Mouse (Mus musculus) ES-E14 (cell line): ENCODE results near the gene Man1c1. TPM values are rescaled to one million over a fixed set of nuclear protein-coding genes. Genes with fewer than 3 reads are reported as not detected.

Experiments
- DNase-seq: peaks from one replicate; pipeline ENCODE4 v3.0.0-alpha.2; 2013; ENCODE audit warnings: low read depth, low spot score
- H3K27ac ChIP-seq: 2 replicates; pipeline ENCODE4 v1.5.1; 2012; ENCODE audit warnings: low read depth, mild to moderate bottlenecking, low read length, moderate library complexity, mixed read lengths; ENCODE audit not compliant: poor library complexity, insufficient read depth, severe bottlenecking
- H3K36me3 ChIP-seq: 2 replicates; pipeline ENCODE4 v1.6.1; 2012; ENCODE audit warnings: mild to moderate bottlenecking, low read length, moderate library complexity, mixed read lengths; ENCODE audit not compliant: control insufficient read depth, poor library complexity, insufficient read depth, severe bottlenecking
- H3K4me1 ChIP-seq, 2 experiments: fragments of 150-350 bp in 1 of 2; sonication (generic) in 1 of 2; 2 replicates each; pipeline ENCODE4 v1.6.1; 2012; ENCODE audit warnings: low read length in 2 of 2, mild to moderate bottlenecking in 1 of 2, mixed read lengths in 1 of 2; ENCODE audit not compliant: control insufficient read depth in 2 of 2, insufficient read depth in 2 of 2, poor library complexity in 1 of 2
- H3K4me3 ChIP-seq, 2 experiments: fragments of 150-350 bp in 1 of 2; sonication (generic) in 1 of 2; 2 replicates each; pipeline ENCODE4 v1.5.1; 2012; ENCODE audit warnings: low read length in 2 of 2, low read depth in 1 of 2, mild to moderate bottlenecking in 1 of 2, mixed read lengths in 1 of 2; ENCODE audit not compliant: insufficient read depth in 1 of 2, poor library complexity in 1 of 2, severe bottlenecking in 1 of 2
- H3K9ac ChIP-seq: 2 replicates; pipeline ENCODE4 v1.6.1; 2012; ENCODE audit warnings: low read depth, mild to moderate bottlenecking, low read length, mixed read lengths; ENCODE audit not compliant: poor library complexity, insufficient read depth, severe bottlenecking
- H3K9me3 ChIP-seq: fragments of 150-350 bp; sonication (generic); 2 replicates; pipeline ENCODE4 v1.6.1; 2012; ENCODE audit warnings: low read depth, mild to moderate bottlenecking, low read length; ENCODE audit not compliant: control insufficient read depth, insufficient read depth
- CHD2 ChIP-seq: IDR thresholded peaks from 2 replicates; pipeline ENCODE4 v1.6.1; 2014; ENCODE audit warnings: mild to moderate bottlenecking, low read depth, low read length, inconsistent platforms
- HCFC1 ChIP-seq: IDR thresholded peaks from 2 replicates; pipeline ENCODE4 v1.6.1; 2012; ENCODE audit warnings: low read length, inconsistent platforms, borderline replicate concordance; ENCODE audit not compliant: insufficient read depth
- MAFK ChIP-seq: IDR thresholded peaks from 2 replicates; pipeline ENCODE4 v1.6.1; 2014; ENCODE audit warnings: mild to moderate bottlenecking, low read depth, low read length, inconsistent platforms; ENCODE audit not compliant: insufficient read depth
- ZC3H11A ChIP-seq: IDR thresholded peaks from 2 replicates; pipeline ENCODE4 v1.6.1; 2012; ENCODE audit warnings: low read depth, mild to moderate bottlenecking, inconsistent platforms, low read length, borderline replicate concordance
- ZNF384 ChIP-seq: IDR thresholded peaks from 2 replicates; pipeline ENCODE4 v1.6.1; 2012; ENCODE audit warnings: low read depth, low read length, inconsistent platforms
- in situ Hi-C, 2 experiments: fragments of 600-800 bp; cut with MboI; formaldehyde crosslinking; loops; one replicate each; pipeline ENCODE4 v1.15.1; 2025; ENCODE audit warnings: low sequenced_read_pairs in 2 of 2, inconsistent platforms in 1 of 2; ENCODE audit not compliant: unreplicated experiment in 2 of 2
- total RNA-seq: library from RNA; depleted of rRNA; stranded (reverse); fragments of 300-350 nt; gene quantifications from 2 replicates; pipeline ENCODE4 v1.2.3, GENCODE M21; 2012

The Man1c1 gene
- total RNA-seq, 1 experiment: 6.1 TPM

- in situ Hi-C loops: no loop called here
- Histone ChIP-seq H3K27ac (no peak overlapping the region), H3K4me1 (peaks cover 3% of the 10 kb centered on the region in 2 experiments; a peak in 2 of 4 replicates), H3K9ac (no peak overlapping the region), H3K9me3 (no peaks in the 10 kb centered on the region), H3K4me3 (no peak overlapping the region), H3K36me3 (no peaks in the 10 kb centered on the region)
- TF ChIP-seq ZC3H11A (no peak), MAFK (no peak), ZNF384 (no peak), HCFC1 (no peak), CHD2 (no peak)
- no peak for DNase-seq
Observed at GRCm38 (mm10) chr4:134660630-134661183, 43.4 kb downstream of the Man1c1 start.

GRCm38 (mm10) chr4:134659354-134660301, 44.5 kb downstream of the Man1c1 start:
- Histone ChIP-seq H3K36me3 (no peaks in the 10 kb centered on the region), H3K4me1 (peaks cover 3% of the 10 kb centered on the region in 2 experiments; a peak in 2 of 4 replicates), H3K9ac (no peak overlapping the region), H3K9me3 (no peaks in the 10 kb centered on the region), H3K4me3 (peak overlapping the region; percentile 22; a peak in 3 of 4 replicates), H3K27ac (no peak overlapping the region; the same call in 1 of the 2 replicates)
- in situ Hi-C loops: no loop called here
- TF ChIP-seq ZC3H11A (no peak), MAFK (no peak), HCFC1 (no peak), CHD2 (no peak), ZNF384 (no peak)
- DNase-seq: no peak

- TF ChIP-seq ZC3H11A: no peak
- no peak for TF ChIP-seq HCFC1
- TF ChIP-seq MAFK: no peak
- TF ChIP-seq CHD2: no peak
- no peak for TF ChIP-seq ZNF384
- Histone ChIP-seq H3K9me3 (no peaks in the 10 kb centered on the region), H3K4me3 (no peak overlapping the region), H3K4me1 (peaks cover 3 to 7% of the 10 kb centered on the region in 2 experiments; a peak in 2 of 4 replicates), H3K9ac (no peak overlapping the region), H3K36me3 (no peaks in the 10 kb centered on the region), H3K27ac (no peak overlapping the region)
- in situ Hi-C loops: no loop called here
- DNase-seq: no peak
Observed at GRCm38 (mm10) chr4:134657473-134657872, 46.6 kb downstream of the Man1c1 start.

GRCm38 (mm10) chr4:134654391-134654790, 49.7 kb downstream of the Man1c1 start:
- TF ChIP-seq HCFC1: no peak
- TF ChIP-seq ZC3H11A: no peak
- TF ChIP-seq ZNF384: no peak
- no peak for TF ChIP-seq CHD2
- H3K4me1 ChIP-seq: peaks cover 2 to 10% of the 10 kb centered on the region in 2 experiments; a peak in 3 of 4 replicates
- in situ Hi-C loops: no loop called here

More at GRCm38 (mm10) chr4:134654391-134654790, 49.7 kb downstream of the Man1c1 start:
- Histone ChIP-seq H3K9me3 (no peaks in the 10 kb centered on the region), H3K4me3 (no peak overlapping the region), H3K9ac (no peak overlapping the region), H3K36me3 (no peaks in the 10 kb centered on the region), H3K27ac (no peak overlapping the region)
- DNase-seq: no peak
